Mouse (Mus musculus) embryonic facial prominence, embryonic 13.5 days (tissue): ENCODE results near the gene Ccnd1. TPM values are rescaled to one million over a fixed set of nuclear protein-coding genes. Genes with fewer than 3 reads are reported as not detected.

Experiments
- ATAC-seq: fragments of 200-750 bp; cut with Nextera tagmentation; 2 replicates; pipeline ENCODE4 v1.8.0; 2017; ENCODE audit warnings: low read depth; ENCODE audit not compliant: insufficient number of reproducible peaks, insufficient read depth, low FRiP score, low TSS enrichment
- H3K27ac ChIP-seq: fragments of 300-500 bp; sonication (generic); 2 replicates; pipeline ENCODE4 v1.5.1; 2015; ENCODE audit warnings: moderate library complexity, mild to moderate bottlenecking, inconsistent platforms
- H3K27me3 ChIP-seq: fragments of 300-500 bp; sonication (generic); 2 replicates; pipeline ENCODE4 v1.6.1; 2015; ENCODE audit warnings: mild to moderate bottlenecking, inconsistent platforms
- H3K36me3 ChIP-seq: fragments of 300-500 bp; sonication (generic); 2 replicates; pipeline ENCODE4 v1.6.1; 2015; ENCODE audit warnings: mild to moderate bottlenecking, inconsistent platforms
- H3K4me1 ChIP-seq: fragments of 300-500 bp; sonication (generic); 2 replicates; pipeline ENCODE4 v1.6.1; 2015; ENCODE audit warnings: inconsistent platforms
- H3K4me2 ChIP-seq: fragments of 300-500 bp; sonication (generic); 2 replicates; pipeline ENCODE4 v1.6.1; 2015; ENCODE audit warnings: moderate library complexity, mild to moderate bottlenecking, inconsistent platforms
- H3K4me3 ChIP-seq: fragments of 300-500 bp; sonication (generic); 2 replicates; pipeline ENCODE4 v1.5.1; 2015; ENCODE audit warnings: mild to moderate bottlenecking, inconsistent platforms
- H3K9ac ChIP-seq: fragments of 300-500 bp; sonication (generic); 2 replicates; pipeline ENCODE4 v1.6.1; 2015; ENCODE audit warnings: mild to moderate bottlenecking, inconsistent platforms
- H3K9me3 ChIP-seq: fragments of 300-500 bp; sonication (generic); 2 replicates; pipeline ENCODE4 v1.6.1; 2016; ENCODE audit warnings: inconsistent platforms
- WGBS: fragments of 180-500 bp; shearing (Covaris S2); methylation state at CpG from one replicate; pipeline ENCODE4 v1.1.7; 2015; ENCODE audit warnings: mixed read lengths; 5-methylcytosine and 5-hydroxymethylcytosine counted together
- polyA plus RNA-seq: library from polyadenylated mRNA; unstranded; fragments of >200 nt; fragmentation: Nextera tagmentation; extraction: Ambion mirVana; gene quantifications from 2 replicates; pipeline ENCODE4 v1.2.1, GENCODE M21; 2015

Ccnd1 gene
- 127 and 136 TPM in 2 replicates for polyA plus RNA-seq

DNA sequence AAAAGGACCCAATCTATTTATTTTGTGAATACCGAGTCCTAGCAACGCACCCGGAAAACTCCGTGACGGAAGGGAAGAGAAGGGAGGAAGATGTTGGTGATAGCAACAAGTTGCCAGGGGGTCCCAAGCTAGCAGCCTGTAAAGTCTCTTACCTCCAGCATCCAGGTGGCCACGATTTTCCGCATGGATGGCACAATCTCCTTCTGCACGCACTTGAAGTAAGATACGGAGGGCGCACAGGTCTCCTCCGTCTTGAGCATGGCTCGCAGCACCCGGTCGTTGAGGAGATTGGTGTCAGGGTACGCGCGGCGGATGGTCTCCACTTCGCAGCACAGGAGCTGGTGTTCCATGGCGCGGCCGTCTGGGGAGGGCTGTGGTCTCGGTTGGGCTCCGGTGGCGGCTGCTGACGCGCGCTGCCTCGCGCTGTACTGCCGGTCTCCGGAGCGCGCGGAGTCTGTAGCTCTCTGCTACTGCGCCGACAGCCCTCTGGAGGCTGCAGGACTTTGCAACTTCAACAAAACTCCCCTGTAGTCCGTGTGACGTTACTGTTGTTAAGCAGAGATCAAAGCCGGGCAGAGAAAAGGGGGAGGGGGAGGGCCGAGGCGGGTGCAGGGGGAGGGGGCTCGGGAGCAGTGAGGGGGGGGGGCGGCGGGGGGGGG is at the start of gene Ccnd1:
Ccnd1 (minus strand) TSS at position 582 of the 659 bp plus-strand sequence.
- peaks cover 68% of the 10 kb centered on the region for H3K4me1 ChIP-seq

GRCm38 (mm10) chr7:144988856-144989255 is 49.1 kb upstream of the Ccnd1 start:
- H3K27me3 ChIP-seq = no peaks in the 10 kb centered on the region
- no peak overlapping the region for H3K9ac ChIP-seq
- peaks cover 10% of the 10 kb centered on the region for H3K4me1 ChIP-seq
- no peak for ATAC-seq
- H3K9me3 ChIP-seq = no peaks in the 10 kb centered on the region
- no peak overlapping the region for H3K4me2 ChIP-seq
- 0 out of 2 replicates have a peak overlapping the region, but pooled peaks have one; percentile 55 for H3K27ac ChIP-seq
- H3K4me3 ChIP-seq = no peak overlapping the region
- 55% methylated on average over 3 of the region's 3 CpGs for WGBS
- H3K36me3 ChIP-seq = no peaks in the 10 kb centered on the region

More for the DNA sequence above, at the start of gene Ccnd1:
- peak within 1 kb of the TSS; percentile 93 for H3K4me2 ChIP-seq
- WGBS = under 1% methylated on average over 40 of the region's 45 CpGs
- peak within 1 kb of the TSS; percentile 92 for H3K27ac ChIP-seq
- peak within 1 kb of the TSS; percentile 86 for H3K9ac ChIP-seq
- ATAC-seq = peak; percentile 67
- H3K9me3 ChIP-seq = no peaks in the 10 kb centered on the region
- H3K36me3 ChIP-seq = peaks cover 29% of the 10 kb centered on the region
- H3K27me3 ChIP-seq = peaks cover 18% of the 10 kb centered on the region
- peak within 1 kb of the TSS; percentile 67 for H3K4me3 ChIP-seq

DNA sequence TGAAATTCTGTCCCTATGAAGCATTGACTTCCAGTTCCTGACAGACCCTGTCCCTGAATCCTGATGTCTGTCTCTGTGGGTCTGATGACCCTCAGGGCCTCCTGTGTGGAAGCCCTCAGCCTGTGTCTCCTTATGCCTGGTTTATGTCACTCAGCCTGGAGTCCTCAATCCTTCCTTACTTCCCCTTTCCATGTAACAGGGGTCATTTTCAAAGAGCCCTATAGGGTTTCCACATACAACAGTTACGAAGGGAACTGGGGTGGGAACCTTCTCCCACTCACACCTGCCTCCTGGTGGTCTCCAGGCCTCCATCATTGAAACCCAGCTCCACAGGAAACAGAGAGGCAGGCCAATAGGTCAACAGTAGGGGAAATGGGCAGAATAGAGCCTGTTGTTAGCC is 45.4 kb upstream of the Ccnd1 start:
- Histone ChIP-seq H3K4me3 (no peak overlapping the region), H3K4me1 (peaks cover 10% of the 10 kb centered on the region), H3K9me3 (no peaks in the 10 kb centered on the region), H3K27ac (no peak overlapping the region), H3K36me3 (no peaks in the 10 kb centered on the region), H3K27me3 (no peaks in the 10 kb centered on the region), H3K4me2 (no peak overlapping the region), H3K9ac (no peak overlapping the region)
- no peak for ATAC-seq
- WGBS = 63% methylated on average over 1 of the region's 1 CpGs

GRCm38 (mm10) chr7:144982358-144983110 is 42.8 kb upstream of the Ccnd1 start:
- Histone ChIP-seq H3K9me3 (no peaks in the 10 kb centered on the region), H3K4me1 (no peaks in the 10 kb centered on the region), H3K36me3 (no peaks in the 10 kb centered on the region), H3K27me3 (no peaks in the 10 kb centered on the region), H3K9ac (no peak overlapping the region), H3K27ac (no peak overlapping the region), H3K4me2 (no peak overlapping the region), H3K4me3 (no peak overlapping the region)
- ATAC-seq = no peak
- WGBS = 85% methylated on average over 6 of the region's 6 CpGs

- no peak for ATAC-seq
- Histone ChIP-seq H3K9me3 (no peaks in the 10 kb centered on the region), H3K4me2 (no peak overlapping the region), H3K27ac (no peak overlapping the region), H3K4me3 (no peak overlapping the region), H3K9ac (no peak overlapping the region), H3K27me3 (no peaks in the 10 kb centered on the region), H3K4me1 (no peaks in the 10 kb centered on the region), H3K36me3 (no peaks in the 10 kb centered on the region)
- 67% methylated on average over 8 of the region's 8 CpGs for WGBS
These were observed 41.8 kb upstream of the Ccnd1 start for GRCm38 (mm10) chr7:144981426-144982079.

DNA sequence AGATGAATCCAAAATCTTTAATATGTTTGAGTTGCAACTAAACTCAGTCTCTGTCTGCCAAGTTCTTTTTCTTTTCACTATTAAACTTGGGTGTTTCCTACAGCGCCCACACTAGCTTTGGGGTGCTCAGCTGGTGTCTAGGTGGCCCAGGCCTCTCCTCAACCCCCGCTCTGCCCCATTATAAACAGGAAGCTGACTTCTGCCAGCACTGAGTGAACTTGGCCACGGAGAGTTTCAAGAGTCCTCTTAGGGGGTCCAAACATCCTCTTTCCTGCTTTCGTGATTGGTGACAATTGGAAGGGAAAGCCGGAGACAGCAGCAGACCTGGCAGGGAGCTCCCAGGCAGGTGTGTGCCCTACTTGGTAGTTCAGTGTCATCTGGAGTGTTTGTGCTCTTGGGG is 40.1 kb upstream of the Ccnd1 start:
- H3K9me3 ChIP-seq = no peaks in the 10 kb centered on the region
- no peak for ATAC-seq
- no peak overlapping the region for H3K27ac ChIP-seq
- 81% methylated on average over 5 of the region's 5 CpGs for WGBS
- no peaks in the 10 kb centered on the region for H3K36me3 ChIP-seq
- H3K27me3 ChIP-seq = no peaks in the 10 kb centered on the region
- no peak overlapping the region for H3K4me3 ChIP-seq
- no peak overlapping the region for H3K9ac ChIP-seq
- no peak overlapping the region for H3K4me2 ChIP-seq
- no peaks in the 10 kb centered on the region for H3K4me1 ChIP-seq

DNA sequence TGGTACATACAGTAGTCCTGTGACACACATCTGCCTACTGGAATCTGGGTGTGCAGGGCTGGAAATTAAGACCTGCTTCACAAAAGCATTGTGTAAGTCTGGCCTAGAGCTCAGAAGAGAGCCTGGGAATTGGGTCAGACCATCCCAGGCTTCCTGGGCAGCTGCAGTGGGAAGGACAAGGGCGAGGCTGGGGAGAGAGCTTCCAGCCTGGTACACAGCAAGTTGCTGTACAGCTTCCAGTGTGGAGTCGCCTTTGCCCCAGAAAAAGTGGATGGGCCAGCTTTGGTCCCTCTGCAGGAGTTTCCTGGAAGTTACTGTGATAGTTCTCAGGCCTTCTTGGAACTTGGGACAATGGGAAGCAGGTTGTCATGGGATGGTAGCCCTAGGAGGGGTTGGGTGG is 37.4 kb upstream of the Ccnd1 start:
- Histone ChIP-seq H3K27me3 (no peaks in the 10 kb centered on the region), H3K27ac (no peak overlapping the region), H3K4me2 (no peak overlapping the region), H3K36me3 (no peaks in the 10 kb centered on the region), H3K4me3 (no peak overlapping the region), H3K4me1 (no peaks in the 10 kb centered on the region), H3K9me3 (no peaks in the 10 kb centered on the region), H3K9ac (no peak overlapping the region)
- ATAC-seq = no peak
- 86% methylated on average over 2 of the region's 2 CpGs for WGBS

DNA sequence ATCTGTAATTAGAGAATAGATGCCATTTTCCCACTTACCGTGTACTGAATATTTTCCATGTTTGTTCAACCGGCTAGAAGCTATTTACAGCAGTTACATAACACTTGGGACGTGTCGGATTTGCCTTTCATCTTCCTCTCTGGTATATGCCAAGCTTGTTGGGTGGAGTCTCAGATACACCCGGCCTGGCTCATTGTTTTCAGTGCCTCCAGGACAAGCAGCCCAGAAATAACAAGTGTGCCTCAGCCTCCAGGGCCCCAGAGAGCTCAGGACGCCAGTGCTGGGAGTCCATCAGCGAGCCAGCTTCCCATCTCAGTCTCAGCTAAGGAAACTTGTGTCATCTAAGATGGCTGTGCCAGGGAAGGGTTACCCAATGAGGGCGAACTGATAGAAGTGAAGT is 33.7 kb upstream of the Ccnd1 start:
- no peak for ATAC-seq
- no peaks in the 10 kb centered on the region for H3K36me3 ChIP-seq
- 66% methylated on average over 8 of the region's 8 CpGs for WGBS
- H3K4me2 ChIP-seq = no peak overlapping the region
- no peak overlapping the region for H3K27ac ChIP-seq
- H3K4me1 ChIP-seq = no peaks in the 10 kb centered on the region
- no peaks in the 10 kb centered on the region for H3K27me3 ChIP-seq
- H3K4me3 ChIP-seq = no peak overlapping the region
- no peak overlapping the region for H3K9ac ChIP-seq
- no peaks in the 10 kb centered on the region for H3K9me3 ChIP-seq

- Histone ChIP-seq H3K4me2 (no peak overlapping the region), H3K36me3 (no peaks in the 10 kb centered on the region), H3K27ac (no peak overlapping the region), H3K4me1 (no peaks in the 10 kb centered on the region), H3K9ac (no peak overlapping the region), H3K4me3 (no peak overlapping the region), H3K9me3 (no peaks in the 10 kb centered on the region), H3K27me3 (no peaks in the 10 kb centered on the region)
- ATAC-seq = no peak
- 24% methylated on average over 2 of the region's 2 CpGs for WGBS
These were observed 32.0 kb upstream of the Ccnd1 start for GRCm38 (mm10) chr7:144971769-144972168.

GRCm38 (mm10) chr7:144970997-144971768 is 31.5 kb upstream of the Ccnd1 start:
- Histone ChIP-seq H3K27me3 (no peaks in the 10 kb centered on the region), H3K4me1 (no peaks in the 10 kb centered on the region), H3K9ac (no peak overlapping the region), H3K27ac (no peak overlapping the region), H3K9me3 (no peaks in the 10 kb centered on the region), H3K4me2 (no peak overlapping the region), H3K36me3 (no peaks in the 10 kb centered on the region), H3K4me3 (no peak overlapping the region)
- no peak for ATAC-seq
- 75% methylated on average over 8 of the region's 8 CpGs for WGBS

GRCm38 (mm10) chr7:144965893-144966292 is 26.2 kb upstream of the Ccnd1 start:
- 70% methylated on average over 5 of the region's 5 CpGs for WGBS
- no peak overlapping the region for H3K4me3 ChIP-seq
- no peaks in the 10 kb centered on the region for H3K36me3 ChIP-seq
- ATAC-seq = no peak
- no peak overlapping the region for H3K9ac ChIP-seq
- no peak overlapping the region for H3K27ac ChIP-seq
- H3K4me2 ChIP-seq = no peak overlapping the region
- H3K27me3 ChIP-seq = no peaks in the 10 kb centered on the region
- H3K4me1 ChIP-seq = no peaks in the 10 kb centered on the region
- H3K9me3 ChIP-seq = no peaks in the 10 kb centered on the region
